Mouse (Mus musculus): Measurements from ENCODE around the gene Bcl2l12. TPM values are rescaled to one million over a fixed set of nuclear protein-coding genes. Genes with fewer than 3 reads are reported as not detected.

Gene Bcl2l12
- polyA plus RNA-seq, 1 experiment = 34.8 TPM

DNA sequence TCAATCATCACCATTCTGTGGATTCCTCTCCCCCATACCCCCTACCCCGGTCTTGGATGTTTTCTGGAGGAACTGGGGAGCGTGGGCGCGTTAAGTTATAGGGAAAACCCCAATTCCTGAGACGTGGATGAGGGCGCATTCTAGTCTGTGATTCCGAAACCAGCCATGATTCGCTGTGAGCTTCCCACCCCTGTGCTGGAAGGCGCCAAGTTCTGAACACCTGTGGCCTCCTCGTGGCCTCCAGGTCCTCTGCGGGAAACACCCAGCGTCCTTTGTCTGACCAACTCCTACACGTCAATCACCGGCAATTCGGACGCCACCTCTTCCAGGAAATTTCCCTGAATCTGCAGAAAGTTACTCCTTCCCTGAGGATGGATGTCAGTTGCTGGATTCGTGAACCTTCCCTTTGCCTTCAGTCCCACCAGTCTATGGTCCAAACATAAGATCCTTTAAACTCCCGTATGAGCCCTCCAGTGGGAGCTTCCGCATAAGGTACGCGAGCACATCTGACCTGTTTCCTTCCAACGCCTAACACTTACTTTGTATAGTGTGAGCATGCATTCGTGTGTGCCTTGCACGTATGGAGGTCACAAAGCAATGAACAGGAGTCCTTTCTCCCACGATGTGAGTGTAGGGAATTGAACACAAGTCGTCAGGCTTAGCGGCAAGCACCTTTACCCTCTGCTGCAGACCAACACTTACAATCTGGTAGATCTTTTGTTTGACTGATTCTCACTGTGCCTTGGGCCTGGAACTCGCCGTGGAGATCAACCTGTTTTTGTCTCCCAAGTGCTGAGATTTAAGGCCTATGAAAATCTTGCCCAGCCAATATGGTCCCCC lies 11.4 kb downstream of the Bcl2l12 start:
- no peak for DNase-seq (ENCODE audit: low spot score)

DNA sequence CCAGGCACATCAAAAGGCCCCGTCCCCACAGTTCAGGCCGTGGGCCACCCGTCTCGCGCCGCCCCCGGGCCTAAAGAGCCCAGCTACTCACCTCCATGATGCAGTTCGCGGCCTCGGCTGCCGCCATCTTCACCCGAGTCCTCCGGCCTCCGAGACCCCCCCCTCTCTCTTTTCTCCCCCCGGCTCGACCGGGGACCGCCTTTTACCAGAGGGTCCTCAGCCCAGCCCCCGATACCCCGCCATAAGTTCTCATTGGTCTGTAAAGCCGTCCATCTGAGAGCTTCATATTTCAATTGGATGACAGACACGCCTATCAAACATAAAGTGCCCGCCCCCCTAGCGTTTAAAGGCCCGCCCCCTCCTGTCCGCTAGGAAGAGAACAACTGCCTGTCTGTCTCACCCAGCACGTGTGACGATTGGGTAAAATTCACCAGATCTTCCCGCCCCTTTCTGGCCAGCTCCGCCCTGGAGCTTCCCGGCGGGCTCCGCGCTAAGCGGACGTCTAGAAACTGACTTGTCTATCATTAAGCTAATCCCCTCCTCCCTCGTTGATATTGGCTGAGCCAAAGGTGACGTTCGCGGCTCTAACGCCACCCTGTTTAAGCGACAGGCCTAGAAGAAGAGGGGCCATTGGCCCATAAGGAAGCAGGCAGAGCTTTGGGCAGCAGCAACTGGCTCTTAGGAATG lies 12.2 kb downstream of the Bcl2l12 start, which contains the start of gene Prmt1:
Gene Prmt1 (minus strand): TSS at position 377 of the 687 bp plus-strand sequence.
- DNase-seq (ENCODE audit: low spot score) = peak; percentile 83

DNA sequence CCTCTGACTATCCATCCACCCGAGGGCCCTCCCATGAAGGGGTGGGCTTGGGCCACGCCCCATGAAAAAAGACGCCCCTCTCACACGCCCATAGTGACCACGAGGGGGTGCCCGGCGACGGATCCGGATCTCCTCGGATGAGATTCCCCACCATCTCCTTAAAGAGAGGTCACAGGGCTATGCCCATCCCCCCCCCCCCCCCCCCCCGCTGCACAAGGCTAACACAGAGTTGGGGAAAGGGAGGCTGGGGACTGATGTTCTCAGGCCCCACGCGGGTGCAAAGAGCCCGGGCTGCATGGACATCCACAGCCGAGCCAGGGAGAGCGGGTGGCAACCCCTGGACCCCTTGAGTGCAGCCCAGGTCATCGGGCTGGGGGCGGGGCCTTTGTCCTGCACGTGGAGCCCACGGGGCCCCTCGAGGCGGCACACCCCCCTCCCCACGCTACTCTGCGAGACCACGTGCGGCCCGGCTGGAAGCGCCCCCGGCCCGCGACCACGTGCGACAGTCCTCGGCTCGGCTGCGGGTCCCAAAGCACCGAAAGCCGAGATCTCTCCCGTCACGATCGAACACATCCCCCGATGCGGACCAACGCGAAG lies 12.8 kb downstream of the Bcl2l12 start:
- no peak for DNase-seq (ENCODE audit: low spot score)

DNA sequence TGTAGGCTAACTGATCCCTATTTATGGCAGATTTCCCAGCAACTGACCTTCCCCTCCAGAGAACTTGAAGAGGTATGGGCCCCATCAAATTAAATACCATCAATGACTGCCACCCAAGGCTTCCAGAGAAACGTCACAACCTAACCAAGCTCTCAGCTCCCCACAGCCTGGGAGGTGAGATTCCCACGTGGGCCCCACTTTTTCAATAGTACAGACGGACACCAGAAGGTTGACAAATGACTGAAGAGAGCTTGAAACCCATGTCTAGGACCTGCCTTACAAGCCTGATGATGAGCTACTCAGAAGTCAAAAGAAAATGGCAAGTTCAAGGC lies 13.7 kb downstream of the Bcl2l12 start:
- DNase-seq (ENCODE audit: low spot score) = no peak

DNA sequence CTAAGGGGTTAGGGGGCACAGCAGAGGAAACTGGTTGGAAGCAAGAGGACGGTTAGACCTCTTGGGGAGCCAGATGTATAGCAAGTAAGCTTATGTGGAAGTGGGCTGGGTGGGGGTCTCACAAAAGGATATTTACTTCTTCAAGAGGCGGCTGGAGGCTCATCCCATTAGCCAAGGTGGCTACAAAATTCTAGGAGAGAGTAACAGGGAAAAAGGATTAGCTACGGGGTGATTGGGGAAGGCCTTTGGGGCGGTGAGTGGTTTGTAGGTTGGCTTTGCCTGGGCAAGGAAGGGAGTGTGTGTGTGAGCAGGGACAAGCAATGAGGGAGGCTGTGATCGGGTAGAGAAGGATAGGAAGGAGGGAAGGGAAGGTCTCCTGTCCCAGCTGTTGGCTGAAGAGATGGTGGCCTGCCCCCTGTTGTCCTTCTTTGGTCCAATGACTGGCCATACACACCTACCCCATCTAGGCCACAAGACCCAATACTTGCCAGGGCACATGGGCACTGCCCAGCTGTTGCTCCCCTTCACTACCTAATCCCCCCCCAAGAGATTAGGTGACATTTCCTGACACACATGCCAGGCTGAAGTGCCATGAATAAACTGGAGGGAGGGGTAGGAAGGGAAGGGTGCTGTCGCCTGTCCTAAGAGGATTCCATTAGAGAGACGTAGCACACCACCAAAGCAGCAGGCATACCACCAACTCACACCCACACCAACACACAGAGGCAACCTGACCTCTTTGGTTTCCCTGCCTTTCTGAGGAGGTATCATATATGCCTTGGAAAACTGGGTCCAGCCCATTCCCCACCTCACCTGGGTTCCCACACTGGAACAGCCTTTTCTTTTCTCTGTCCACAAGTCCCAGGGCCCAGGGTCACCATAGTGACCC lies 14.3 kb downstream of the Bcl2l12 start:
- DNase-seq (ENCODE audit: low spot score) = no peak

DNA sequence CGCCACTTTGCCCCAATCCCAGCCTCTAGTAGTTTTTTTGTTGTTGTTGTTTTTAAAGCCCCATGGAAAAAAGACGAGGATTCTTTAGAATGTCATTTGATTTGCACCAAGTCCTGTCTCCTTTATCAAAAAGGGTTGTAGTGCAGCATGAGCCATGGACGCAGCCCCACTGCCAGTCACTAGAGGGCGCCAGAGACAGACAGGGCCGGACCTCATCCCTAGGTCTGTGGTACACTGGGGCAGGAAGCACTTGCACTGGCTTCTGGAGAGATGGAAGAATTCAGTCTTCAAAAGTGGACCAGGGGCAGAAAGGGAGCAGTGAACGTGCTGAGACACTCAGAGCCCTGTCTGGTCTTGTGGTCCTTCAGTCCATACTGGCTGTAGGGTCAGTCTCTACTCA lies 15.4 kb downstream of the Bcl2l12 start:
- DNase-seq (ENCODE audit: low spot score) = peak; percentile 74

DNA sequence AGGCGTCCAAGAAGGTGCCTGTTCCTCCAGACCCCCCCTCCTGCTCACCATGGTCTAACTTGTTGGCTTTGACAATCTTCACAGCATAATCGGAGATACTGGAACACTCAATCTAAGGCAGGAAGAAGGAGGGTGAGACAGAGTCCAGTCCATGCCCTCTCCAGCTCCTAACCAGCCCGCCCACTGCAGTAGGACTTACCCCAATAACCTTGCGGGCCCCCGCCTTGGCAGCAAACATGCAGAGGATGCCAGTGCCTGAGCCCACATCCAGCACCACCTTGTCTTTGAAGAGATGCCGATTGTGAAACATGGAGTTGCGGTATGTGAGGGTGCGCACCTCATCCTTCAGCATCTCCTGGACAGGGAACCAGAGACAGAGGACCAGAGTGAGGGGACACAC lies 17.0 kb downstream of the Bcl2l12 start:
- DNase-seq (ENCODE audit: low spot score) = no peak

DNA sequence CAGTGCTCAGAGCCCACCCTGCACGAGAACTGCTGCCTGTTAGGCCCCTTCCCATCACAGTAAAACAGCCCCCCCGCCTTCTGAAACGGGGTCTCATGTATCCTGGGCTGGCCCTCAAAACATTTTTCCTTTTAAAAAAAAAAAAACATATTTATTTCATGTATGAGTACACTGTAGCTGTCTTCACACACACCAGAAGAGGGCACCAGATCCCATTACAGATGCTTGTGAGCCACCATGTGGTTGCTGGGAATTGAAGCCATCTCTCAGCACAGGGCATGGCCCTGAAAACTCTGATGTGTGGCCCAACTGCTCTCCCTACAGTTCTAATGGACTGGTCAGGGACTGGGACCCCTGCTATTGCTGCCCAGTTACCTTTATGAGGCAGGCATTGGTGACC lies 20.2 kb downstream of the Bcl2l12 start:
- DNase-seq (ENCODE audit: low spot score) = no peak

DNA sequence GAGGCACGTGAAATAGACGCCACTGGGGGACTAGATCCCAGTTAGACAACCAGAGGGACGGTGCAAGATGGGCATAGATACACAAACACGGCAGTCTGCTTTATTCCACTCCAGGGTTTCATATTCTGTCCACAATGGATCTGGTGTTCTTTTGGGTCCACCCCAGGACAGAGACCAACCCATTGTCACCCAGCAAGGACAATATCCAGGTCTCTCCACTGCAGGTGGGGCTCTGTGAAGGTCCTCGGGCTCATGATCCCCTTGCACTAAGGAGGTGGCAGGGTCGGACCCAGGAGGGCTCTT lies 23.4 kb downstream of the Bcl2l12 start:
- no peak for DNase-seq (ENCODE audit: low spot score)

DNA sequence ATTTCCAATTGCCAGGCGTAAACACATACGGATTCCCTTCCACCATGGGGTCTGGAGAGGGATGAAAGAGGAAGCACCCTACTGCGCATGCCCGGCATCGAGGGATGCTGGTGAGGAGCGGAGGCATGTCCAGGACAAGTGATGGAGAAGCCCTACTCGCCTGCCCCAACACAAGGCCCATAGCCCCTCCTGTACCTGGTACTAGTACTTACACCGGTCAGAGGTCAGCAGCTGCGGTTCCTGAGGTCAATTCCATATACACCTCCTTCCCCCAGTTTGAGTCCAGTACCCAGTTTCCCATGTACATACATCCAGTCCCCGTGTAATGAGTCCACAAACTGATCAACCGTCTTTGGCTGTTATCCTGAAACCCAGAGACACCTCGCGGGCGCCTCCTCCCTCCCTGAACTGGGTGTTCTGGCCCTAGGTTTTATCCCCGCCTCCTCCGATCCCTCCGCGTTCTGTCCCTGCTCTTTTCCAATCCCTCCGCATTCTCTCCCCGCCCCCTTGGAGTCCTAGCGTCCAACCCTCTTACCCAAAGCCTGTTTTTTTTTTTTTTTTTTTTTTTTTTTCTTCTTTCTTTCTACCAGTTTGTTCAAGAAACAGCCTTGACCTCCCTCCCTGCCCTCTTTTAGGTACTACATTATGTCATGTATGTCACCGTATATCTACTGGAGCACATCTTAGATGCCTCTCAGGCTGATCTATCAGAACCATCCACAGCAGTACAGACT lies 24.0 kb downstream of the Bcl2l12 start, which contains the start of gene Cpt1c:
Gene Cpt1c (minus strand): TSS at position 469 of the 734 bp plus-strand sequence.
- DNase-seq (ENCODE audit: low spot score) = no peak

DNA sequence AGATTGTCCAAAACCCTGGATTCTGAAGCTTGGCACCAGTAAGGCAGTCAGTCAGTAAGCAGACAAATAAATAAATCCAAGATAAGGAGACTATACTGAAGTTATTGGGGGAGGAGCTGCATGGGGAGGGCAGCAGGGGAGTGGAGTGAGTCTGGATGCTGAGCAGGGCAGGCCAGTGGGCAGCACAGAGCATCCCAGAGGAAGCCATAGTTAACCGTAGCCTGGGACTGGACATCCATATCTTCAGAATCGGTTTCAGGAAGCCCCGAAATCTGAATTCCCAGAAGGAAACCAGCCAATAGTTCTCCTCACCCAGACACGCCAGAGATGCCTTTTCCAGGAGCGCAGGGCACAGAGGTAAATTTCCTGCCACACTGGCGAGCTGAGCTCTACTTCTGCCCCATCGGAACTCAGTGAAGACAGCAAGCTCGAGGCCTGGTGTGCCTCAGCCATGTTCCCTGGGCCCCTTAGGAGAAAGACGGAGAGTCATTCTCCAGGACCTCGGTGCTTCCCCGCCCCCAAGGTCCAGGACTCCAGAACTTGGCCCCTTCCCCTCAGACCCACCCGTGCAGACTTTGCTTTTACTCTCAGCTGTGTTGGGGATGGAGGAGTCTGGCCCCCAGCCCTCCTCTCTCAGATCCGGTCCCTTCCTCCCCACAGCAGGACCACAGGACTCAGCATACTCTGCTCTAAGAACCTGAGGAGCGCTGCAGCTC lies 24.9 kb downstream of the Bcl2l12 start:
- no peak for DNase-seq (ENCODE audit: low spot score)

DNA sequence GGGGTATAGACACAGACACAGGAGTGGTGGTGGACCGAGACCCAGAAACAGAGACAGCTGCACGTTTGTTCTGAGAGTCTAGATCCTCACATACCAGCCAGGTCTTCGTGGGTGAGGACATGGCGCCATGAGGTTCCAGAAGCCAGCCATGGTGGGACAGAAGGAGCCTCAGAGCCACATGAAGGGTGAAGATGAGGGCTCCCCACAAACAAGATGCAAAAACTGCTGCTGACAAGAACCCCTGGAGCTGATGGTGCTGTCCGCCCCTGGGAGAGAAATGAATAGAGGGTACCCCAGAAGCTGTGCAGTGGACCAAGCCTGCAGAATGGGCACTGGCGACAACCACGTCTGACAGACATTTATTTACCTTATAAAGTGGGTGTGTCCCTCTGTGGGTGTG lies 27.4 kb downstream of the Bcl2l12 start:
- DNase-seq (ENCODE audit: low spot score) = no peak

DNA sequence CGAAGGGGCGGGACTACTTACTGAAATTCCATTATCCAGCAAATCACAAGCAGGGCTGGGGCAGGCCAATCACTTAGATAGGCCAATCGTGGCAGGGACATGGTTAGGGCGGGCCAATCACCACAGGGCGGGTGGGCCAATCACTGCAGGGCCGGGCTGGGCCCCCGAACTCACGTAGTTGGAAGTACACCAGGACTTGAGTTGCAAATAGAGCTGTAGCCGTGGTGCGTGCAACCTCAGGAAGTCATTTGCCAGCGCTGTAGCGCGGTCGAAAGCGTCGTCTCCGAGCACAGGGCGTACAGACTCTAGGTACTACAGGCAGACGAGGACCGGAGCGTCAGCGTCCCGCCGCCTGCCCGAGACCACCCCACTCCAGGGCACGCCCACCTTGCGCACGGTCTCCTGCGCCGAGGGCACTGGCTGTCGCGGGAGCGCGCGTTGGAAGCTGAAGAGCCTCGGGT lies 28.3 kb downstream of the Bcl2l12 start:
- DNase-seq (ENCODE audit: low spot score) = peak; percentile 61

DNA sequence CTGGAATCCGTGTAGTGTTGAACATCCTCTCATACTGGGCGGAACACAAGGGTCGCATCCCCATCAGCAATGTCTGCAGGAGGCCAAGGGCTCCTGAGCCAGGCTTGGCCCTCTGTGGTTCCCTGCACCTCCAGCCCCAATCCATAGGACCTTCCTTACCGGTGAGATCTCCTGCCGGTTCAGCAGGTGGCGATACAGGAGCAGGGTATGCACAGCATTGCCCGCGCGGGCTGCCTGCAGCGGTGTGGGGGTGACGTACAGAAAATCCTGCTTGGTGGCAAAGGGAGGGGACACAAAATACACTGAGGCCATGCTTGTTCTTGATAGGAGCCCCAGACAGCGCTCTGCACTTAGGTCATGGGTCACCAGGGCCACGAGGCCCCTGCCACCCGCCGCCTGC lies 31.9 kb downstream of the Bcl2l12 start:
- no peak for DNase-seq (ENCODE audit: low spot score)

DNA sequence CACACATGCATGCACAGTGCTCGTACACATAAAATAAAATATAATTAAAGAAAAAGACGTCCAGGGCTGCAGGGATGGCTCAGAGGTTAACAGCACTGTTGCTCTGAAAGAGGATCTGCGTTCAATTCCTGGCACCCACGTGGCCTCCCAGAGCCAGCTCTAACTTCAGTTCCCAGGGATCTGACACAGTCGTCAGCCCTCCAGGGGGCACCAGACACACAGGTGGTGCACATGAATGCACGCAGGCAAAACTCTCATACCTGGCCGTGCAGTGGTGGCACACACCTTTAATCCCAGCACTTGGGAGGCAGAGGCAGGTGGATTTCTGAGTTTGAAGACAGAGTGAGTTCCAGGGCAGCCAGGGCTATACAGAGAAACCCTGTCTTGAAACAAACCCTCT lies 32.5 kb downstream of the Bcl2l12 start:
- no peak for DNase-seq (ENCODE audit: low spot score)

DNA sequence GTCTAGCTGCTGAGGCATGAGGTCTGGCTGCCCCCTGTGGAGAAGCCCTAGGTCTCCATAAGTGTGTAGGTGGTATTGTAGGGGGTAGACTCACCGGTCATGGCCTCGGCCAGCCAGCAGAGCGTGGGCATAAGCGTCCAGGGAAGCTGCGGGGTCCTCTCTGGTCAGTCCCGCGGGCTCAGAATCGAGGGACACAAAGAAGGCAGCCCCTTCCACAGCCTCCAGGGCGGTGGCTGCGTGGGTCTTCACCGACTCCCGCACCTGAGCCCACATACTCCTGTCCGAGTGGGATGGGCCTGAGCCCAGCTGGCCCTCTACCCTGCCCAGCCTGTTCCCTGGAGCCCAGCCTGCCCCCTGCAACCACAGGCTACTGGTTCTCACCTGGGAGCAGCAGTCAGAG lies 33.5 kb downstream of the Bcl2l12 start:
- no peak for DNase-seq (ENCODE audit: low spot score)

DNA sequence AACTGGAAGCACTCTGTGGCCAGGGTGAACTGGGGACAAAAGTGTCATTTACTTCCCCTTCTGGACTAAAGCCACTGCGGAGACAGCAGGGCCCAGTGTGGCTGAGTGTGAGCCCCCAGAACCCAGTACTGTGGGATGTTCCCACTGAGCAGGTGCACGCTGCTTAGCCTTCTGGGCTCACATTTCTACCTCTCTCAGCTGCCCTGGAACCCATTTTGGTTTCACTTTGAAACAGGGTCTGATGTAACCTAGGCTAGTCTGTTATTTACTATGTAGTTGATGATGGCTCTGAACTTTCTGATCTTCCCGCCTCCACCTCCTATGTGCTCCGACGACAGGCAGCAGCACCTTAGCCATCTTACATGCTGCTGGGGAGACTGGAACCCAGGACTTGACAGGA lies 35.7 kb downstream of the Bcl2l12 start:
- DNase-seq (ENCODE audit: low spot score) = no peak

DNA sequence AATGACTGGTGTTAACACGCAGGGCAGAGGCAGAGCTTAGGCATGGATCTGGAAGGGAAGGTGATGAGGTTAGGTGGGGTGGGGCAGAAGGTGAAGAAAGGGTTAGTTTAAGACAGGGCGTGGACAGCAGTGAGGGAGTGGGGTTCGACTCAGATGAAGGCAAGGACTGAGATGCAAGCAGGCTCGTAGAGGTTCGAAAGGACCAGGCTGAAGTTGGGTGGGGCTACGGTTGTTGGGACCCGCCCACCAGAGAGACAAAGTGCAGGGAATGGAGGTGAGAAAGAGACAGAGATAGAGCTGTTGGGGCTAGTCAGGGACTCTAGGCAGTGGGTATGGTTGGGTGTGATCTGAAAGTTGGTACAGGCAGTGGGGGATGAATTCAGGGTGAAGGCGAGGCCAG lies 36.2 kb downstream of the Bcl2l12 start:
- DNase-seq (ENCODE audit: low spot score) = no peak

DNA sequence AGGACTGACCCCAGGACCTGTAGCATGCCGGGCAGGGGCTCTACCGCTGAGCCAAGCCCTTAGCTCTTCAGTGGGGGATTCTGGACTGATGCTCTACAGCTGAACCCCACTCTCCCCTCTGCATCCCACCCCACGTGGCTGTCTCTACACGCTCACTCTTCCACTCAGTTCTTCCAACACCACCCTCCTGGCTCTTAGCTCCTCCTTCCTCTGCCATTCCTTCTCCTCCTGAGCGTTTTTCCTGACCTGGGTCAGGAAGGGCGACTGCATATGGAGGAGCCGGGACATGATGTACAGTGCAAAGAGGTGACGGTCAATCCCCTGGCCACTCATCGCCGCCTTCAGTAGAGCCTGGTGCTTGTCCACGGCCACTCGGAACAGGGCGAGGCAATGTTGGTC lies 38.0 kb downstream of the Bcl2l12 start:
- no peak for DNase-seq (ENCODE audit: low spot score)

DNA sequence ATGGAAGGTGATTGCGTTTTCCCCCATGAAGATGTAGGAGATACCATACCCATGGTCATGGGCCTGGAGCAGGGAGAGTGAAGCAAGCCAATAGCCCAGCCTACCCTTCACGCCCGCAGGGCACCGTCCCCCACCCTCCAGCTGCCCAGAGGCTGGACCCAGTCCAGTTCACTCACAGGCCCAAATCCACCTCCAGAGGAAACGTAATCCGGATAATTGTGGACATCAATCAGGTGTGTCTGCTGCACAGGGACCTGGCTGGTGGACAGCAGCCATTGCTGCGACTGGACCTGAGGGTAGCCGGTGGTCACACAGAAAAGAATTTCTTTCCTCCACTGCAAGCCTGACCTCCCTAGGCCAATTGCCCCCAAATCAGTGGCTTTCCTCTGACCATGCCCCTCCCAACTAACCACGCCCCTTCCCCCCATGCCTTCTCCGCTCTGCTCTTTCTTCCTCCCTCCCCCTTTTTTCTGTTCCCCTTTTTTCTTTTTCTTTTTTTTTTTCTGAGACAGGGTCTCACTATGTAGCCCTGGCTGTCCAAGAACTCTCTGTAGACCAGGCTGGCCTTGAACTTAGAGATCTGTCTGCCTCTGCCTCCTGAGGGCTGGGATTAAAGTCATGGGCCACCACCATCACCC lies 38.5 kb downstream of the Bcl2l12 start:
- no peak for DNase-seq (ENCODE audit: low spot score)

Data from urinary bladder, adult 2 months (tissue).